Mouse (Mus musculus) lung, embryonic 15.5 days (tissue): ENCODE measurements around the gene Tmem217. TPM values are rescaled to one million over a fixed set of nuclear protein-coding genes. Genes with fewer than 3 reads are reported as not detected.

Experiments
- ATAC-seq: fragments of 200-750 bp; cut with Nextera tagmentation; 2 replicates; pipeline ENCODE4 v1.8.0; 2017; ENCODE audit warnings: moderate number of reproducible peaks, borderline replicate concordance; ENCODE audit not compliant: low FRiP score, low TSS enrichment; ENCODE audit errors: extremely low read depth
- H3K27ac ChIP-seq: fragments of 300-500 bp; sonication (generic); 2 replicates; pipeline ENCODE4 v1.5.1; 2015; ENCODE audit warnings: moderate library complexity, mild to moderate bottlenecking, inconsistent platforms
- H3K27me3 ChIP-seq: fragments of 300-500 bp; sonication (generic); 2 replicates; pipeline ENCODE4 v1.6.1; 2015; ENCODE audit warnings: inconsistent platforms
- H3K36me3 ChIP-seq: fragments of 300-500 bp; sonication (generic); 2 replicates; pipeline ENCODE4 v1.6.1; 2015; ENCODE audit warnings: inconsistent platforms
- H3K4me1 ChIP-seq: fragments of 300-500 bp; sonication (generic); 2 replicates; pipeline ENCODE4 v1.6.1; 2015; ENCODE audit warnings: inconsistent platforms
- H3K4me2 ChIP-seq: fragments of 300-500 bp; sonication (generic); 2 replicates; pipeline ENCODE4 v1.6.1; 2015; ENCODE audit warnings: inconsistent platforms, mild to moderate bottlenecking, moderate library complexity
- H3K4me3 ChIP-seq: fragments of 300-500 bp; sonication (generic); 2 replicates; pipeline ENCODE4 v1.5.1; 2015; ENCODE audit warnings: mild to moderate bottlenecking, inconsistent platforms
- H3K9ac ChIP-seq: fragments of 300-500 bp; sonication (generic); 2 replicates; pipeline ENCODE4 v1.6.1; 2015; ENCODE audit warnings: inconsistent platforms
- H3K9me3 ChIP-seq: fragments of 300-500 bp; sonication (generic); 2 replicates; pipeline ENCODE4 v1.6.1; 2016; ENCODE audit warnings: inconsistent platforms
- WGBS: fragments of 180-500 bp; shearing (Covaris S2); methylation state at CpG from one replicate; pipeline ENCODE4 v1.1.7; 2015; 5-methylcytosine and 5-hydroxymethylcytosine counted together
- polyA plus RNA-seq: library from polyadenylated mRNA; unstranded; fragments of >200 nt; fragmentation: Nextera tagmentation; extraction: Ambion mirVana; gene quantifications from 2 replicates; pipeline ENCODE4 v1.2.1, GENCODE M21; 2015

Gene Tmem217
- polyA plus RNA-seq, 1 experiment from 2014 or later: 0.75 TPM

GRCm38 (mm10) chr17:29579579-29580126, 27.5 kb upstream of the Tmem217 start:
- Histone ChIP-seq H3K9ac (no peak overlapping the region), H3K4me1 (no peaks in the 10 kb centered on the region), H3K4me3 (no peak overlapping the region), H3K36me3 (peaks cover 40% of the 10 kb centered on the region), H3K4me2 (no peak overlapping the region), H3K27ac (peak overlapping the region; percentile 76), H3K9me3 (no peaks in the 10 kb centered on the region), H3K27me3 (no peaks in the 10 kb centered on the region)
- WGBS: 53% methylated on average over 4 of the region's 4 CpGs
- ATAC-seq: no peak; the same call in 1 of the 2 replicates

DNA sequence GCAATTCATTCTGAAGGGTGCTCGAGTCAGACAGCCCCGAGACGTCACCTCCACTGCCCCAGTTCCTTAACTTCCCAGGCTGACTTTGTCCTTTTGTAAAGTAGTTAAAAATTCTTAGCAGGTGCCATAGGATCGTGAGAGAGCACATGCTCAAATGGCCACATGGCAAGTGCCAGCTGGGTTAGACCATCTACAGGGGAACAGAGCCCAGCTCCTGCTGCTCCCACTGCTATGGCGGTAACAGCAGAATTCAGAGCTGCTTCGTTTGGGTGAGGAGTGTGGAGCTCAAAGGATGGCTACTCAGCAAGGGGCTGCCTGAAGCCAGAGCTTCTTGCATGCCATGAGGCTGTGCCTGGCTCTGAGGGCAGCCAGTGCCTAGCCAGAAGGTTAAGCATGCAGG, 17.6 kb upstream of the Tmem217 start:
- Histone ChIP-seq H3K4me3 (no peak overlapping the region), H3K36me3 (peaks cover 41% of the 10 kb centered on the region), H3K27me3 (no peaks in the 10 kb centered on the region), H3K4me2 (no peak overlapping the region), H3K9ac (no peak overlapping the region), H3K9me3 (no peaks in the 10 kb centered on the region), H3K4me1 (no peaks in the 10 kb centered on the region), H3K27ac (no peak overlapping the region)
- ATAC-seq: no peak
- 90% methylated on average over 6 of the region's 6 CpGs for WGBS

GRCm38 (mm10) chr17:29568435-29568834, 16.2 kb upstream of the Tmem217 start:
- H3K9ac ChIP-seq: no peak overlapping the region
- no peak for ATAC-seq

GRCm38 (mm10) chr17:29565521-29565920, 13.3 kb upstream of the Tmem217 start:
- peaks cover 20% of the 10 kb centered on the region for H3K36me3 ChIP-seq
- ATAC-seq: no peak
- 97% methylated on average over 5 of the region's 5 CpGs for WGBS
- H3K27ac ChIP-seq: no peak overlapping the region
- no peaks in the 10 kb centered on the region for H3K27me3 ChIP-seq
- no peak overlapping the region for H3K4me2 ChIP-seq
- H3K9me3 ChIP-seq: no peaks in the 10 kb centered on the region
- H3K9ac ChIP-seq: no peak overlapping the region
- no peak overlapping the region for H3K4me3 ChIP-seq
- H3K4me1 ChIP-seq: no peaks in the 10 kb centered on the region

More at GRCm38 (mm10) chr17:29568435-29568834, 16.2 kb upstream of the Tmem217 start:
- no peak overlapping the region for H3K27ac ChIP-seq
- no peaks in the 10 kb centered on the region for H3K4me1 ChIP-seq
- H3K36me3 ChIP-seq: peaks cover 45% of the 10 kb centered on the region
- 84% methylated on average over 15 of the region's 15 CpGs for WGBS
- no peak overlapping the region for H3K4me2 ChIP-seq
- no peak overlapping the region for H3K4me3 ChIP-seq
- H3K27me3 ChIP-seq: no peaks in the 10 kb centered on the region
- no peaks in the 10 kb centered on the region for H3K9me3 ChIP-seq

DNA sequence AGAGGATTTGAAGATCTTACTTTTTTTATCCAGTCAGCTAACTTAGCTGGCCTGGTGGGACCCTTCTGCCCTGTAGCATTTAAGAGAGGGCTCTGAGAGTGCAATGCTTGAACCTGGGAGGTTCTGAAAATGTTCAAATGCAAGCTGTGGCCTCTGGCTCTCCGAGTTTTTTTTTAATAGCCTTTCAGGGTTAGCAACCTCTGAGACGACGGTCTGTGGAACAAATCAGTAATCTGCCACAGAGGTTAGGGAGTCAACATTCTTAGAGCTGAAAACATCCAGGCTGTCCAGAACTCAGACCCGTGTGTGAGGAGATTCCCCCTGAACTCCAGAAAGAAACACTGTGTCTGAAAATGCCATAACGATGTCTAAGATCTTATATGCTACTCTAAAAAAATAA, 6.3 kb upstream of the Tmem217 start:
- Histone ChIP-seq H3K4me2 (no peak overlapping the region), H3K4me3 (no peak overlapping the region), H3K4me1 (no peaks in the 10 kb centered on the region), H3K36me3 (no peaks in the 10 kb centered on the region), H3K27me3 (no peaks in the 10 kb centered on the region), H3K9me3 (no peaks in the 10 kb centered on the region), H3K27ac (no peak overlapping the region), H3K9ac (no peak overlapping the region)
- 60% methylated on average over 5 of the region's 5 CpGs for WGBS
- ATAC-seq: no peak

DNA sequence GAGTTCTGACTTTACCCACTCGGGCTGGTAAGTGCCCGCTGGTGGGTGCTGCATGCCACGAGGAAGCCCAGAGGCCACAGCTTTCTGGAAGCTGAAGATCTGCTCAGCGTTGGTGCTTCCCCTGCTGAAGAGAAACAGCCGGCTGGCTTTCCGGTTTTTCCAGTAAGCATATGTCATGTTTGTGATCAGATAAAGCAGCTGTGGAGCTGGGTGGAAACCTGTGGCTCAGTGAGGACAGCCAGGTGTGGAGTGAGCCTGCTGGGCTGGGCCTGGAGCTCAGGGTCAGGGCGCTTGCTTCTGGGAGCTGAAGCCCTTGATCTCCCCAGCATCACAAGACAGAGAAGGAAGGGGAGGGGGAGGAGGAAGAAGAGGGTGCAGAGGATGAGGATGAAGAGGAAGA, 4.7 kb upstream of the Tmem217 start:
- WGBS: 51% methylated on average over 7 of the region's 7 CpGs
- Histone ChIP-seq H3K27ac (no peak overlapping the region), H3K9me3 (no peaks in the 10 kb centered on the region), H3K4me3 (no peak overlapping the region), H3K27me3 (no peaks in the 10 kb centered on the region), H3K9ac (no peak overlapping the region), H3K36me3 (no peaks in the 10 kb centered on the region), H3K4me2 (no peak overlapping the region), H3K4me1 (peaks cover 4% of the 10 kb centered on the region; the same call in 1 of the 2 replicates)
- no peak for ATAC-seq

- no peaks in the 10 kb centered on the region for H3K27me3 ChIP-seq
- no peak overlapping the region for H3K27ac ChIP-seq
- no peak overlapping the region for H3K4me3 ChIP-seq
- H3K4me2 ChIP-seq: no peak overlapping the region
- H3K4me1 ChIP-seq: peaks cover 8% of the 10 kb centered on the region; the same call in 1 of the 2 replicates
- no peaks in the 10 kb centered on the region for H3K9me3 ChIP-seq
- no peak for ATAC-seq
- 74% methylated on average over 10 of the region's 10 CpGs for WGBS
- H3K9ac ChIP-seq: no peak overlapping the region
- no peaks in the 10 kb centered on the region for H3K36me3 ChIP-seq
Observed at GRCm38 (mm10) chr17:29556456-29556855, 4.3 kb upstream of the Tmem217 start.

DNA sequence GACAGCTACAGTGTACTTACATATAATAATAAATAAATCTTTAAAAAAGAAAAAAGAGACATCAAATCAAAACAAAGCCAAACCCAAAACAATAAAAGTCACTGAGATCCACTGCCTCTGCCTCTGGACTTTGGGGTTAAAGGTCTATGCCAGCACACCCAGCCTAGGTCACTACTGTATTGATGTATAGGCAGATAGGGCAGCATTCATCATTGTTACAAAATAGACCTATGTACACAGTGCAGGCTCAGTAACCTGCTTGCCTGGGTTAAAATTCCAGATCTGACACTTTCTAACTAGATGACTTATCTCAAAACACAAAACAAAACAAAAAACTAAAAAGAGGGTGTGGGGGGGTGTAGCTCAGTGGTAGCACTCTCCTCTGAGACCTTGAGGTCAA, 2.0 kb upstream of the Tmem217 start:
- Histone ChIP-seq H3K4me3 (no peak overlapping the region), H3K27ac (no peak overlapping the region), H3K4me1 (peaks cover 22% of the 10 kb centered on the region), H3K27me3 (no peaks in the 10 kb centered on the region), H3K9ac (no peak overlapping the region), H3K4me2 (no peak overlapping the region), H3K9me3 (no peaks in the 10 kb centered on the region), H3K36me3 (no peaks in the 10 kb centered on the region)
- no peak for ATAC-seq

DNA sequence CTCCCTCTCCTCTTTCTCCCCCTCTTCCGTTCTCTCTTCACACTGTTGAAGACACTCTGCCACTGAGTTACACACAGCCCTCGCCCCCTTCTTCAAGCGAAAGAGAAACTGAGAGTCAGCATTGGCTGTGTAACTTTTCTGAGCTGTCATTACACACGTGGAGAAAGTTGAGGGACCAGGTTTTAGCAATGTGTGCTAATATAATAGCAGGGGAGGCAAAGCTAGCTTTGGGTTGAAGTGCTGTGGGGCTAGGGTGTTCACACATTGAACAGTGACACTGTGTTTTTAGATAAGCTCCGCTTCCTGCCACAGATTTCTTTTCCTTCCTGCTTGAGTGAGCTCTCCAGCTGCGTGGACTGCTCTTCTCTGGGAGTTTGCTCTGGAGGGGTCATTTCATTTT, 1.2 kb downstream of the Tmem217 start:
- no peak for ATAC-seq
- peak overlapping the region; percentile 88 for H3K4me2 ChIP-seq
- no peaks in the 10 kb centered on the region for H3K27me3 ChIP-seq
- H3K27ac ChIP-seq: 0 out of 2 replicates have a peak overlapping the region, but pooled peaks have one; percentile 32
- H3K4me3 ChIP-seq: peak overlapping the region; percentile 88
- H3K36me3 ChIP-seq: no peaks in the 10 kb centered on the region
- peaks cover 22% of the 10 kb centered on the region for H3K4me1 ChIP-seq
- no peaks in the 10 kb centered on the region for H3K9me3 ChIP-seq
- no peak overlapping the region for H3K9ac ChIP-seq
- 25% methylated on average over 6 of the region's 6 CpGs for WGBS

- H3K27ac ChIP-seq: peak within 1 kb of the TSS; percentile 47
- H3K4me1 ChIP-seq: peaks cover 22% of the 10 kb centered on the region
- WGBS: under 1% methylated on average over 40 of the region's 44 CpGs
- no peaks in the 10 kb centered on the region for H3K36me3 ChIP-seq
- H3K4me3 ChIP-seq: peak within 1 kb of the TSS; percentile 88
- peak within 1 kb of the TSS; percentile 95 for H3K9ac ChIP-seq
- peak within 1 kb of the TSS; percentile 88 for H3K4me2 ChIP-seq
- H3K9me3 ChIP-seq: no peaks in the 10 kb centered on the region
- peak; percentile 97 for ATAC-seq
- H3K27me3 ChIP-seq: no peaks in the 10 kb centered on the region
Observed at GRCm38 (mm10) chr17:29549543-29550428, 2.4 kb downstream of the Tmem217 start, which contains the start of the genes Gm17657 and Tbc1d22b. TSS of gene Gm17657 (minus strand) at chr17:29549638. TSS of gene Tbc1d22b (plus strand) at chr17:29549785.

GRCm38 (mm10) chr17:29548994-29549393, 3.2 kb downstream of the Tmem217 start:
- H3K4me2 ChIP-seq: peak overlapping the region; percentile 88
- no peaks in the 10 kb centered on the region for H3K9me3 ChIP-seq
- 46% methylated on average over 8 of the region's 8 CpGs for WGBS
- H3K27me3 ChIP-seq: no peaks in the 10 kb centered on the region
- H3K27ac ChIP-seq: no peak overlapping the region
- H3K9ac ChIP-seq: no peak overlapping the region
- peak overlapping the region; percentile 88 for H3K4me3 ChIP-seq
- H3K4me1 ChIP-seq: peaks cover 22% of the 10 kb centered on the region
- ATAC-seq: no peak
- H3K36me3 ChIP-seq: no peaks in the 10 kb centered on the region

DNA sequence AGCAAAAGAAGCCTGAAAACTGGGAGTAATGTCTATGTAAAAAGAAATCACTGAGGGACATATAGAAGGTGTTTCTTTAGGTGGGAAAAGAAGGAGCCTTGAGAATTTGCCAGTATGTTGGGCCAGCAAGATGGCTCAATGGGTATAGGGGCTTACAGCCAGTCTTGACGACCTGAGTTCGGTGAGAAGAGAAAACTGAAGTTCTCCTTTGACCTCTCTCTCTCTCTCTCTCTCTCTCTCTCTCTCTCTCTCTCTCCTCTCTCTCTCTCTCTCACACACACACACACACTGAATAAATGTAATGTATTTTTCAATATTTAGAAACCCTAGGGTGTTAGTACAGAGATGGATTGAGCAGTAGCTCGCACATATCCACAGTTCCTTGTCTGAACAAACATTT, 3.7 kb downstream of the Tmem217 start:
- Histone ChIP-seq H3K4me1 (peaks cover 22% of the 10 kb centered on the region), H3K27ac (no peak overlapping the region), H3K27me3 (no peaks in the 10 kb centered on the region), H3K9ac (no peak overlapping the region), H3K4me2 (no peak overlapping the region), H3K36me3 (no peaks in the 10 kb centered on the region), H3K9me3 (no peaks in the 10 kb centered on the region), H3K4me3 (no peak overlapping the region)
- no peak for ATAC-seq
- WGBS: 47% methylated on average over 3 of the region's 3 CpGs
